ENCODE assay signal across 8 mouse cellular contexts in the genomic region with DNA sequence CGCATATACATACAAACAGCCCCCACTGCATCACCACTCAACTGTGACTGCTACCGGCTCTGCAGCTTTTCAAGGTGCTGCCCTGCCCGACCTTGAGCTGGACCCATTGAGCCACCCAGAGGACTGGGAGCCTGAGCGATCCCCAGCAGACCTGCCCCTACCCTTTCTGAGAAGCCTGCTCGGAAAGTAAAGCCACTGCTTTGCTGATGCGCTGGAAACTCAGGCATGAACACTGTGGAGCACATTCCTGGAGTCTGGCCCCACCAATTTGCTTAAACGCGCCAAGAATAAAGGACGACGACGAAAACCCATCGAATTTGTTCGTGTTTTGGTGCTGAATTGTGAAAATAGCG. TPM values are rescaled to one million over a fixed set of nuclear protein-coding genes. Genes with fewer than 3 reads are reported as not detected.
DNase-seq lines count a peak whose midpoint lies in the region; ATAC-seq and TF ChIP-seq lines count a peak whose summit lies in the region.

No protein-coding gene starts in this region.

- no peak for TF ChIP-seq CTCF in heart, adult 2 months (IDR thresholded peaks at IDR 0.05)

- peak; percentile 50 to 61 for DNase-seq in heart, adult 2 months
- DNase-seq in heart, adult 9 months (ENCODE audit: low spot score in 2 of 2), result no peak
- no peak for DNase-seq in hindbrain, embryonic 14.5 days (ENCODE audit: low spot score)
- DNase-seq in frontal cortex, adult 2 months (ENCODE audit: extremely low spot score in 1 of 2, low spot score in 1 of 2), result no peak
- no peak for DNase-seq in layer of hippocampus, adult 8-10 months (ENCODE audit: low spot score in 2 of 2)
- no peak for DNase-seq in left cerebral cortex, postnatal 25 days (ENCODE audit: low spot score in 2 of 2)

- ATAC-seq in hindbrain, embryonic 14.5 days (ENCODE audit: low FRiP score), result no peak
- ATAC-seq in liver, embryonic 15.5 days (ENCODE audit: insufficient read depth), result no peak

- H3K4me1 ChIP-seq in heart, adult 2 months (ENCODE audit: control insufficient read depth, insufficient read depth, low read length), result peaks cover 17% of the 10 kb centered on the region
- H3K4me1 ChIP-seq in brown adipose tissue, adult 24 weeks (ENCODE audit: control insufficient read depth, insufficient read depth, insufficient read length, low read length), result peaks cover 7% of the 10 kb centered on the region; the same call in 1 of the 2 replicates
- H3K4me1 ChIP-seq in hindbrain, embryonic 14.5 days (replicated peaks; ENCODE audit: control insufficient read depth, insufficient read depth, low read length), result peaks cover 29% of the 10 kb centered on the region
- H3K4me1 ChIP-seq in liver, embryonic 15.5 days (replicated peaks), result peaks cover 62% of the 10 kb centered on the region

- H3K27me3 ChIP-seq in heart, adult 2 months (ENCODE audit: control insufficient read depth, insufficient read depth, low read length), result no peaks in the 10 kb centered on the region
- peaks cover 37% of the 10 kb centered on the region for H3K27me3 ChIP-seq in hindbrain, embryonic 14.5 days (ENCODE audit: control insufficient read depth, insufficient read depth, low read length)
- H3K27me3 ChIP-seq in liver, embryonic 15.5 days, result peaks cover 27% of the 10 kb centered on the region

- H3K9me3 ChIP-seq in hindbrain, embryonic 14.5 days (ENCODE audit: control insufficient read depth, low read length), result no peaks in the 10 kb centered on the region
- H3K9me3 ChIP-seq in liver, embryonic 15.5 days (replicated peaks), result no peaks in the 10 kb centered on the region

- no peak for TF ChIP-seq POLR2A in heart, adult 2 months (IDR thresholded peaks at IDR 0.05; ENCODE audit: insufficient read depth, low read depth, low read length)

- H3K79me2 ChIP-seq in heart, adult 2 months (replicated peaks; ENCODE audit: control insufficient read depth, insufficient read depth, low read length), result peaks cover 3% of the 10 kb centered on the region; the same call in 1 of the 2 replicates

- peak overlapping the region; percentile 100 for H3K4me2 ChIP-seq in hindbrain, embryonic 14.5 days (replicated peaks)
- H3K4me2 ChIP-seq in liver, embryonic 15.5 days, result peak overlapping the region; percentile 100

- WGBS in heart, adult 2 months, result under 1% methylated on average over 14 of the region's 14 CpGs
- 1% methylated on average over 14 of the region's 14 CpGs for WGBS in hindbrain, embryonic 14.5 days
- WGBS in liver, embryonic 15.5 days (ENCODE audit: insufficient replicate concordance), result 2% methylated on average over 14 of the region's 14 CpGs

- peaks cover 4% of the 10 kb centered on the region for H3K36me3 ChIP-seq in heart, adult 2 months (ENCODE audit: control insufficient read depth, insufficient read depth, low read length)
- H3K36me3 ChIP-seq in hindbrain, embryonic 14.5 days (replicated peaks; ENCODE audit: control insufficient read depth, insufficient read depth), result no peaks in the 10 kb centered on the region
- H3K36me3 ChIP-seq in liver, embryonic 15.5 days (replicated peaks), result peaks cover 8% of the 10 kb centered on the region

- H3K4me3 ChIP-seq in heart, adult 2 months, result peak overlapping the region; percentile 88
- H3K4me3 ChIP-seq in brown adipose tissue, adult 24 weeks (ENCODE audit: insufficient read depth, low read depth, low read length), result peak overlapping the region; percentile 74
- H3K4me3 ChIP-seq in hindbrain, embryonic 14.5 days (replicated peaks; ENCODE audit: low read length), result peak overlapping the region; percentile 65
- peak overlapping the region; percentile 81 for H3K4me3 ChIP-seq in liver, embryonic 15.5 days (replicated peaks)

- H3K9ac ChIP-seq in heart, adult 2 months (ENCODE audit: low read depth, low read length), result peak overlapping the region; percentile 72
- H3K9ac ChIP-seq in hindbrain, embryonic 14.5 days, result peak overlapping the region; percentile 67
- peak overlapping the region; percentile 73 for H3K9ac ChIP-seq in liver, embryonic 15.5 days

- TF ChIP-seq EP300 in heart, adult 2 months (IDR thresholded peaks at IDR 0.05; ENCODE audit: insufficient read depth, low read depth, low read length), result no peak

- H3K27ac ChIP-seq in heart, adult 2 months, result peak overlapping the region; percentile 98
- H3K27ac ChIP-seq in brown adipose tissue, adult 24 weeks (replicated peaks; ENCODE audit: low read depth, low read length), result peak overlapping the region; percentile 49
- 0 out of 2 replicates have a peak overlapping the region, but pooled peaks have one; percentile 39 for H3K27ac ChIP-seq in hindbrain, embryonic 14.5 days
- peak overlapping the region; percentile 59 for H3K27ac ChIP-seq in liver, embryonic 15.5 days (replicated peaks)

- intact Hi-C loops in heart, adult 2 months (cut with DNase I), result no loop called here
- intact Hi-C loops in left cerebral cortex, postnatal 25 days (cut with DNase I), result loop anchor here (1.0 to 2.0 kb wide), 3 partner anchors 12 to 80 kb away; partner anchors contain the start of genes Phf13 and Zbtb48

RNA-seq across cellular contexts. Expression of gene Klhl21, which starts 0.5 kb away (rescaled TPM):
- 10 to 100 TPM; 69.9 to 93.5 TPM for total RNA-seq in heart, adult 2 months (2021)
- polyA plus RNA-seq in heart, adult 2 months (2012; rRNA removed), result 50.4 and 56.2 TPM in 2 replicates
- 6.7 and 9.6 TPM in 2 replicates for polyA plus RNA-seq in brown adipose tissue, adult 24 weeks (2012; ENCODE audit: insufficient read depth, insufficient read length, missing spikeins)
- polyA plus RNA-seq in hindbrain, embryonic 14.5 days (2014; fragmentation: Nextera tagmentation; extraction: Ambion mirVana), result 2.5 and 3.2 TPM in 2 replicates
- polyA plus RNA-seq in liver, embryonic 15.5 days (2015; fragmentation: Nextera tagmentation; extraction: Ambion mirVana), result 6.3 and 7.2 TPM in 2 replicates
- polyA plus RNA-seq in frontal cortex, adult 2 months (2012; rRNA removed), result 11.2 and 12.1 TPM in 2 replicates
- 10 to 100 TPM; 19.3 to 24.2 (median 22.0) TPM for total RNA-seq in layer of hippocampus, adult 8-10 months (2022)
- 10 to 100 TPM; 13.5 to 16.4 TPM for total RNA-seq in left cerebral cortex, postnatal 25 days (2021)

RNA-seq across cellular contexts. Expression of gene Phf13, which starts 12.1 kb away (rescaled TPM):
- total RNA-seq in heart, adult 2 months (2021), result 1 to 10 TPM; 4.5 to 4.8 TPM
- 3.0 and 3.7 TPM in 2 replicates for polyA plus RNA-seq in heart, adult 2 months (2012; rRNA removed)
- polyA plus RNA-seq in brown adipose tissue, adult 24 weeks (2012; ENCODE audit: insufficient read depth, insufficient read length, missing spikeins), result 2.1 and 4.2 TPM in 2 replicates
- 20.6 and 26.4 TPM in 2 replicates for polyA plus RNA-seq in hindbrain, embryonic 14.5 days (2014; fragmentation: Nextera tagmentation; extraction: Ambion mirVana)
- polyA plus RNA-seq in liver, embryonic 15.5 days (2015; fragmentation: Nextera tagmentation; extraction: Ambion mirVana), result 5.1 and 5.7 TPM in 2 replicates
- polyA plus RNA-seq in frontal cortex, adult 2 months (2012; rRNA removed), result 9.1 and 9.3 TPM in 2 replicates
- total RNA-seq in layer of hippocampus, adult 8-10 months (2022), result 10 to 100 TPM; 11.2 to 17.0 (median 13.4) TPM
- 10 to 100 TPM; 13.1 to 13.9 TPM for total RNA-seq in left cerebral cortex, postnatal 25 days (2021)

RNA-seq across cellular contexts. Expression of gene Thap3, which starts 19.3 kb away (rescaled TPM):
- total RNA-seq in heart, adult 2 months (2021), result 10 to 100 TPM; 12.0 to 13.5 TPM
- polyA plus RNA-seq in heart, adult 2 months (2012; rRNA removed), result 20.8 and 27.6 TPM in 2 replicates
- 6.4 and 8.2 TPM in 2 replicates for polyA plus RNA-seq in brown adipose tissue, adult 24 weeks (2012; ENCODE audit: insufficient read depth, insufficient read length, missing spikeins)
- polyA plus RNA-seq in hindbrain, embryonic 14.5 days (2014; fragmentation: Nextera tagmentation; extraction: Ambion mirVana), result 22.2 and 25.1 TPM in 2 replicates
- 6.4 and 7.9 TPM in 2 replicates for polyA plus RNA-seq in liver, embryonic 15.5 days (2015; fragmentation: Nextera tagmentation; extraction: Ambion mirVana)
- 29.8 and 39.4 TPM in 2 replicates for polyA plus RNA-seq in frontal cortex, adult 2 months (2012; rRNA removed)
- total RNA-seq in layer of hippocampus, adult 8-10 months (2022), result 10 to 100 TPM; 22.0 to 32.0 (median 30.5) TPM
- 10 to 100 TPM; 16.5 to 20.4 TPM for total RNA-seq in left cerebral cortex, postnatal 25 days (2021)

RNA-seq across cellular contexts. Expression of gene Zbtb48, which starts 19.3 kb away (rescaled TPM):
- 1 to 10 TPM; 4.3 to 5.6 TPM for total RNA-seq in heart, adult 2 months (2021)
- 5.0 and 8.8 TPM in 2 replicates for polyA plus RNA-seq in heart, adult 2 months (2012; rRNA removed)
- polyA plus RNA-seq in brown adipose tissue, adult 24 weeks (2012; ENCODE audit: insufficient read depth, insufficient read length, missing spikeins), result 1.8 and 3.2 TPM in 2 replicates
- 19.1 and 20.7 TPM in 2 replicates for polyA plus RNA-seq in hindbrain, embryonic 14.5 days (2014; fragmentation: Nextera tagmentation; extraction: Ambion mirVana)
- polyA plus RNA-seq in liver, embryonic 15.5 days (2015; fragmentation: Nextera tagmentation; extraction: Ambion mirVana), result 7.8 and 8.4 TPM in 2 replicates
- polyA plus RNA-seq in frontal cortex, adult 2 months (2012; rRNA removed), result 17.6 and 19.1 TPM in 2 replicates
- total RNA-seq in layer of hippocampus, adult 8-10 months (2022), result 10 to 100 TPM; 13.8 to 17.6 (median 15.8) TPM
- total RNA-seq in left cerebral cortex, postnatal 25 days (2021), result 10 to 100 TPM; 13.6 to 15.5 TPM

RNA-seq across cellular contexts. Expression of gene Tas1r1, which starts 30.2 kb away (rescaled TPM):
- total RNA-seq in heart, adult 2 months (2021), result under 1 TPM; 0.08 to 0.11 TPM
- polyA plus RNA-seq in heart, adult 2 months (2012; rRNA removed), result 0.08 TPM in 1 of 2 replicates, not detected in the other
- not detected in 2 replicates for polyA plus RNA-seq in brown adipose tissue, adult 24 weeks (2012; ENCODE audit: insufficient read depth, insufficient read length, missing spikeins)
- polyA plus RNA-seq in hindbrain, embryonic 14.5 days (2014; fragmentation: Nextera tagmentation; extraction: Ambion mirVana), result 0.90 and 1.0 TPM in 2 replicates
- polyA plus RNA-seq in liver, embryonic 15.5 days (2015; fragmentation: Nextera tagmentation; extraction: Ambion mirVana), result 0.07 and 0.13 TPM in 2 replicates
- 0.13 and 0.20 TPM in 2 replicates for polyA plus RNA-seq in frontal cortex, adult 2 months (2012; rRNA removed)
- 1 to 10 TPM in 1 of 4 experiments, under 1 TPM in 3; 0.72 to 1.1 (median 0.77) TPM for total RNA-seq in layer of hippocampus, adult 8-10 months (2022)
- under 1 TPM; 0.37 to 0.76 TPM for total RNA-seq in left cerebral cortex, postnatal 25 days (2021)

Comparison
In these comparisons a context has a peak if more than half of its experiments do, and no peak if none do; other contexts are left out.
1. DNase-seq: peak in heart, adult 2 months (2 of 2); none in heart, adult 9 months (0 of 2), hindbrain, embryonic 14.5 days (single experiment), frontal cortex, adult 2 months (0 of 2), layer of hippocampus, adult 8-10 months (0 of 2) and left cerebral cortex, postnatal 25 days (0 of 2).
2. H3K27ac ChIP-seq: peak in every context shown above with its lines; median percentile 98 in heart, adult 2 months; 59 in liver, embryonic 15.5 days; 49 in brown adipose tissue, adult 24 weeks; 39 in hindbrain, embryonic 14.5 days.
3. Peak in every context shown above with its lines, with median percentiles within 50 percentile points of each other: H3K4me3 ChIP-seq and H3K9ac ChIP-seq.